Comparison of ENCODE assay signal across 20 mouse cellular contexts in the genomic region with DNA sequence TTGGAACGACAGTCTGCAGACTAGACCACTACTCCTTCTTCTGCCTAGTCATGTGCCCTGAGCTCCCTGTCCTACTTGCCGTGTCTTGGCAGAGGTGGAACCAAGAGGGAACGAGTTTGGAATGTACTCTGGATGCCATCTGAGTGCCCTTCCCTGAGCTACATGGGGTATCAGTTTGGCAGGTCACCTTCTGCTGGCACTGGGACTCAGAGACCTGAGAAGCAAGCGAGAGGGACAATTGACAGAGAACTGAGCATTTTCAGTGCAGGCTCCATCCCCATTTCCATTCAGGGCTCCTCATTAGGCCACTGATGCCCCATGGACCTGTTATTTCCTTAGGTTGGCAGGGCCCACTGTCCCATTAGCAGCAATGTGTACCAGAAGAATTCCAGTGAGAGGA.
DNase-seq lines count a peak whose midpoint lies in the region; ATAC-seq lines count a peak whose summit lies in the region.
"Had no signal": no experiment of that assay in that cellular context is flagged by ENCODE, and none has a peak within 500 bp of the region (broad histone marks: within the 10 kb centered on the region; RNA-seq: fewer than 3 reads in every experiment).

No protein-coding gene starts in this region.

- no peaks in the 10 kb centered on the region for H3K4me1 ChIP-seq in hindbrain, embryonic 16.5 days (ENCODE audit: control insufficient read depth, insufficient read depth, low read depth, low read length)
- no peaks in the 10 kb centered on the region for H3K4me1 ChIP-seq in hindbrain, embryonic 13.5 days (replicated peaks)
- H3K4me1 ChIP-seq: neural tube, embryonic 13.5 days had no signal

- H3K36me3 ChIP-seq in hindbrain, embryonic 16.5 days (ENCODE audit: control insufficient read depth, insufficient read depth, low read length): no peaks in the 10 kb centered on the region
- no peaks in the 10 kb centered on the region for H3K36me3 ChIP-seq in hindbrain, embryonic 13.5 days
- H3K36me3 ChIP-seq: heart, embryonic 15.5 days; hindbrain, embryonic 10.5 days; neural tube, embryonic 13.5 days had no signal

- 73% methylated on average over 4 of the region's 4 CpGs for WGBS in hindbrain, embryonic 16.5 days
- WGBS in hindbrain, embryonic 13.5 days: 81% methylated on average over 4 of the region's 4 CpGs

- 0 out of 2 replicates have a peak overlapping the region, but pooled peaks have one; percentile 23 for H3K27ac ChIP-seq in hindbrain, embryonic 16.5 days (ENCODE audit: low read depth, low read length)
- H3K27ac ChIP-seq in hindbrain, embryonic 13.5 days: no peak overlapping the region
- H3K27ac ChIP-seq: heart, embryonic 15.5 days; hindbrain, embryonic 10.5 days; neural tube, embryonic 13.5 days had no signal

- H3K4me3 ChIP-seq in hindbrain, embryonic 16.5 days (ENCODE audit: low read length): no peak overlapping the region
- H3K4me3 ChIP-seq in hindbrain, embryonic 13.5 days: no peak overlapping the region
- H3K4me3 ChIP-seq: heart, embryonic 15.5 days; hindbrain, embryonic 10.5 days; neural tube, embryonic 13.5 days had no signal

- peak; percentile 52 for DNase-seq in cerebellum, adult 9-11 months
- DNase-seq in cerebellum, adult 9-10 months: no peak
- peak; percentile 50 to 52 for DNase-seq in right cerebral cortex, postnatal 36 days (ENCODE audit: low spot score in 2 of 2)
- no peak for DNase-seq in right cerebral cortex, adult 2 months (ENCODE audit: low spot score in 2 of 2)
- no peak for DNase-seq in B cell, adult 2 months
- no peak for DNase-seq in adrenal gland, postnatal 36 days
- DNase-seq: adrenal gland, adult 8-10 months; gastrocnemius, postnatal 25 days; kidney, adult 9 months; kidney, postnatal 36 days; lung, adult 2 months; lung, postnatal 36 days; spleen, adult 18-20 months; thymus, adult 18-20 months had no signal

- ATAC-seq in hindbrain, embryonic 16.5 days: no peak
- no peak for ATAC-seq in hindbrain, embryonic 13.5 days (ENCODE audit: low FRiP score)

- H3K4me2 ChIP-seq in hindbrain, embryonic 16.5 days (ENCODE audit: low read length): no peak overlapping the region
- no peak overlapping the region for H3K4me2 ChIP-seq in hindbrain, embryonic 13.5 days
- H3K4me2 ChIP-seq: heart, embryonic 15.5 days; liver, embryonic 11.5 days; neural tube, embryonic 13.5 days had no signal

- no peak overlapping the region for H3K9ac ChIP-seq in hindbrain, embryonic 16.5 days (ENCODE audit: low read depth, low read length)
- H3K9ac ChIP-seq in hindbrain, embryonic 13.5 days: no peak overlapping the region
- H3K9ac ChIP-seq: heart, embryonic 15.5 days; neural tube, embryonic 13.5 days had no signal

- no peaks in the 10 kb centered on the region; the same call in 1 of the 2 replicates for H3K27me3 ChIP-seq in hindbrain, embryonic 16.5 days (replicated peaks; ENCODE audit: control insufficient read depth, insufficient read depth, low read length)
- no peaks in the 10 kb centered on the region for H3K27me3 ChIP-seq in hindbrain, embryonic 13.5 days
- H3K27me3 ChIP-seq: heart, embryonic 15.5 days; neural tube, embryonic 13.5 days had no signal

- no peaks in the 10 kb centered on the region for H3K9me3 ChIP-seq in hindbrain, embryonic 16.5 days (ENCODE audit: control insufficient read depth, low read length)
- no peaks in the 10 kb centered on the region for H3K9me3 ChIP-seq in hindbrain, embryonic 13.5 days
- H3K9me3 ChIP-seq: heart, embryonic 15.5 days; hindbrain, embryonic 10.5 days had no signal

Comparison
In these comparisons a context has a peak if more than half of its experiments do, and no peak if none do; other contexts are left out.
1. DNase-seq: peak in cerebellum, adult 9-11 months (single experiment) and right cerebral cortex, postnatal 36 days (2 of 2); none in cerebellum, adult 9-10 months (single experiment), right cerebral cortex, adult 2 months (0 of 2), B cell, adult 2 months (0 of 2) and adrenal gland, postnatal 36 days (0 of 2).